Mouse (Mus musculus) adrenal gland, postnatal 36 days (tissue): ENCODE measurements at regions not wholly inside any gene's neighbourhood (a gene's known extent, or its start where the extent isn't known, plus 50 kb on each side); places are given as distances from the start of the nearest gene placed in this dataset.

Source experiments
- DNase-seq, 2 experiments: peaks; one replicate each; pipeline ENCODE4 v3.0.0; 2021; ENCODE audit warnings: mixed read lengths in 1 of 2

- no peak for DNase-seq
Measured at GRCm38 (mm10) chr1:77933095-77933766, 263.7 kb downstream of the Pax3 start.

GRCm38 (mm10) chr1:77932226-77932625, 264.7 kb downstream of the Pax3 start:
- DNase-seq: no peak

GRCm38 (mm10) chr1:77930661-77931060, 266.3 kb downstream of the Pax3 start:
- DNase-seq: no peak

GRCm38 (mm10) chr1:77929552-77929951, 267.4 kb downstream of the Pax3 start:
- DNase-seq: no peak

GRCm38 (mm10) chr1:77926146-77926545, 270.8 kb downstream of the Pax3 start:
- no peak for DNase-seq

- peak in 1 of 2 experiments; percentile 11 for DNase-seq
Measured at GRCm38 (mm10) chr1:77896226-77896625, 300.7 kb downstream of the Pax3 start.

GRCm38 (mm10) chr1:77879026-77879425, 317.9 kb downstream of the Pax3 start:
- peak in 1 of 2 experiments; percentile 1 for DNase-seq

GRCm38 (mm10) chr1:77870125-77870524, 326.8 kb downstream of the Pax3 start:
- DNase-seq: no peak

- no peak for DNase-seq
Measured at GRCm38 (mm10) chr1:77869174-77869573, 327.8 kb downstream of the Pax3 start.

- no peak for DNase-seq
Measured at GRCm38 (mm10) chr1:77859931-77860330, 337.0 kb downstream of the Pax3 start.

- DNase-seq: no peak
Measured at GRCm38 (mm10) chr1:77854366-77854765, 339.5 kb upstream of the Epha4 start.

GRCm38 (mm10) chr1:77847766-77848615, 333.1 kb upstream of the Epha4 start:
- no peak for DNase-seq

GRCm38 (mm10) chr1:77846039-77846727, 331.3 kb upstream of the Epha4 start:
- no peak for DNase-seq

- no peak for DNase-seq
Measured at GRCm38 (mm10) chr1:77840672-77841071, 325.8 kb upstream of the Epha4 start.

- no peak for DNase-seq
Measured at GRCm38 (mm10) chr1:77832174-77832573, 317.3 kb upstream of the Epha4 start.

- DNase-seq: no peak
Measured at GRCm38 (mm10) chr1:77824716-77825387, 310.0 kb upstream of the Epha4 start.

GRCm38 (mm10) chr1:77823801-77824687, 309.2 kb upstream of the Epha4 start:
- DNase-seq: no peak

GRCm38 (mm10) chr1:77820101-77820500, 305.2 kb upstream of the Epha4 start:
- DNase-seq: no peak

GRCm38 (mm10) chr1:77815451-77815850, 300.6 kb upstream of the Epha4 start:
- no peak for DNase-seq

GRCm38 (mm10) chr1:77811573-77811972, 296.7 kb upstream of the Epha4 start:
- no peak for DNase-seq

GRCm38 (mm10) chr1:77790974-77791373, 276.1 kb upstream of the Epha4 start:
- DNase-seq: no peak
